Mouse (Mus musculus) T-cell, adult 2 months (primary cell): ENCODE measurements around the gene Cldn13.

Experiments used
- DNase-seq: peaks from one replicate; pipeline ENCODE4 v3.0.0; 2022; ENCODE audit warnings: low spot score

Cldn13 gene

DNA sequence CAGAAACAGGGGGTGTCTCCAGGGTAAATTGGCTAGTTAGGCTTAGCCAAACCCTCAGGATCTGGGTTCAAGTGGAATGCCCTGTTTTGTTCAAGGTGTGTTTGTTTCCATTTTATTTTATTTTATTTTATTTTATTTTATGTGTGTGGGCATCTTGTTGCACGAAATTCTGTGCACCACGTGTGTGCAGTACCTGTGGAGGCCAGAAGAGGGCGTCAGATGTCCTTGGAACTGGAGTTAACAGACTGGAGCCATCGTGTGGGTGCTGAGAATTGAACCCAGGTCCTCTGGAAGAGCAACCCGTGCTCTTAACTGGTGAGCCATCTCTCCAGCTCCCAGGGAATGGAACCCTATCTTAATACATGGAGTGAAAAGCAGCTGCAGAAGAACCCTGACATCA, 22.6 kb downstream of the Cldn13 start:
- DNase-seq, result no peak

DNA sequence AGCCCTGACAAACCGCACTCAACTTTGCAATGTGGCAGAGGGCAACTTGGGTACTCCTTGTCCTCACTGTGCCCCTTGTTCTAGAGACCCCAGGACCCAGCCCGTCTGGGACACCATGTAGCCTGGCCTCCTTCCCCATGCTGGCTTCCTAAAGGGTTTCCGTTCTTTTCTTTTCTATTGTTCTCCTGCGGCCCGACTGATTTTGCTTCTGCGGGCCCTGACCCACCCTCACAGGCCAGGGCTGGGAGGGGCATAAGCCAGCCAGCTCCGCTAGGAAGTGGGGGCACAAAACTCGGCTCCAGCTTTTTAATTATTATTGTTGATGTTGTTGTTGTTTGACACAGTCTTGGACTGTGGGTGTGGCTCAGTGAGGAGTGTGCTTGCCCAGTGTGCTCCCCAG, 23.8 kb downstream of the Cldn13 start:
- no peak for DNase-seq

DNA sequence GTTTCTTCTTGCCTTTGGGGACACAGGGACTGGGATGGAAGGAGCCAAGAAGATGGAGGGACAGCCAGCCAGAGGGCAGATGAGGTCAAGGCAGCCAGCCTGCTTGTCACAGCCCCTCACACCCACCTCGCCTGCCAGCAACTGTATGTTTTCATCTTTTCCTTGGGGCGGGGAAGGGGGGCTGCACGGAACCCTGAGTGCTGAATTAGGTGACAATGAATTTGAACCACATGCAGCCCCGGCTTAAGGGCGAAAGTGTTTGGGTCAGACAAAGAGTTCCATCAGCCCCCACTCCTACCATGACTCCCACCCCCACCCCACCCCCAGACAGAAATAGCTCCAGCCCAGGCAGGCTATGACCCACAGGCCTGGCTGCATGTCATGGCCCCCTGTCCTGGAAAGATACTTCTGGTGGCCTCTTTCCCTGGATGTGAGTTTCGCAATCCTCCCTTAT, 24.7 kb downstream of the Cldn13 start:
- DNase-seq, result no peak

DNA sequence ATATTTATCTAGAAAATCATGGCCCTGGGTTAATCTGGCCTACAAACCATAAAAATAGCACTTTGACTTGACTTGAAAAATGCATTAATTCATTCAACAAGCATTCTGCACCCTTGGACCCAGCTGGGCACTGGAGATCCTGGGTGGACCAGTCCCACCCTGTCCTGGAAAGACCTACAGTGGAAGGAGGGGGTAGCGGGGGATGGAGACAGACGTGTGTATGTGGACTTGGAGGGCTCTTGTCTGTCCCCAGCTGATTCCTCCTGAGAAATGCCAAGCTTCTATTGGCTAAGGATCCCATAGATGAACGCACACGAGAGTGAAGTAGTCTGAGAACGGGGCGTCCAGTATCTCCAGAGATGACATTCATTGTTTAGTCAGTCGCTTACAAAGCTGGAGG, 26.8 kb downstream of the Cldn13 start:
- DNase-seq, result no peak

DNA sequence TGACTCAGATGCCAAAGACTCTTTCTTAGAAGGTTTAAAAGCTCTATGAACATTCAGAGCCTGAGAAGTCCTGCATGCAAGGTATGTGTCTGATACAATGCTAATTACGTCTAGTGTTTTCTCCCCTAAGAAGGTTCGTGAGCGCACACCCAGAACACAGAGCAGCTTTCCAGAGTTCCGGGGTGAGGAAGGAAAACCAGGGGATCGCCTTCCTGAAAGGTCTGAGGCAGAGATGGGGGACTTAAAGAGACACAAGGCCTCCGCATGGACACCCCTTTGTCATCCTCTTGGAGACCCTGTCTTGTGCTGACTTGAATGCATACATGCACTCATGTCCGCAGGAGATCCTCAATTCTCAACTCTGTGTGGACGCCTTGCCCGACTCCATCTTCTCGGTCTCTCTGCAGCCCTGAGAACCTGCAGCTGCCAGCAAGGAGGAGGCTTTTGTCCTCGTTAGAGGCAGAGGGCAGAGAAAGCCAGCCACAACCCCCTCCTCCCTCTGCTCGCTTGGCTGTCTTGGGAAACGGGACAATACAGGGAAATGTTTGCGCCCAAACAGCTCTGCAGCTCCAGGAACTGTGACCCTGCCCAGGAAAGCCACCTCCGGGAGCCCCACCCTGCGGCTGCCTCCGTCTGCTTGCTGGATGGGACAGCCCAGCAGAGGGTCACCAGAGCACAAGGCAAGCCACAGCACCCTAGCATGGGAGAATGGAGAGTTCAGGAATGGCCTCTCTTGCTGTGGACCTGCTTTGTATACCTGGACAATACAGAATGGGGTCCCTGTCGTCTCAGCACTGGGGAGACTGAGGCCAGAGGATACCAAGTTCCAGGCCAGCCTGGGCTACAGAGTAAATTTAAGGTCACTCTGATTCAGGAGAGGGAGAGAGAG, 27.6 kb downstream of the Cldn13 start:
- no peak for DNase-seq

DNA sequence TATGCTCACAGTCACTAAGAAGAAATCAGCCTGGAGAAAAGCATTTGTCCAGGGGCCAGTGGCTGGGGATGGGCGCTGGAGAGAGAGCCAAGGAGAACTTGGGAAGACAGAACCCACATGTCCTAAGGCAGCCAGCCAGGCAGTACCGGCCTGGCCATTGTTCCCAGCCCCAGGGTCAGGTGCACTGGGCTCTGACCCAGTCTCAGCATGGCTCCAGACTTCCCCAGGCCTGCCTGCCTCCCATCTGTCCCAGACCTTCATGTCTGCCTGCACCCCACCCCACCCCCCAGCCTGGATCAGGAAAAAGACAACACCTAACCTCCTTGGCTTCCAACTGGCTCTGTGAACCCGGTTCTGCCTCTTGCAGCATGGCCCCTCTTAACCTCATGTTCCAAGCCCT, 32.2 kb downstream of the Cldn13 start:
- no peak for DNase-seq

DNA sequence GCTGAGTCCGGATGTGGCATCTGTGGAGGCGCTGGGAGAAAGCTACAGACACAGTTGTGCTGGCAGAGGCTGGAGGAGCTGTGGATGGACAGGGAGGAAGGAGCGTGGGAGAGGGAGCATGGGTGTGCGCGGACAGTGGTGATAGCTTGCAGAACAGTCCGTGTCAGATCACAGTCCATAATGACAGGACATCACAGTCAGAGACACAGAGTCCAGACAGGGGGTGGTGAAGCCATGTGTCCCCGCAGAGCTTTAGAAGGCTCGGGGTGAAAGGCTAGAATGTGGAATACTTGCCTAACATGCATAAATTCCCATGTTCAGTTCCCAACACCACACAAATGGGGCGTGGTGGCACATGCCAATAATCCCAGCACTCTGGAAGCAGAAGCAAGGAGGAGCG, 38.5 kb downstream of the Cldn13 start:
- DNase-seq, result no peak

DNA sequence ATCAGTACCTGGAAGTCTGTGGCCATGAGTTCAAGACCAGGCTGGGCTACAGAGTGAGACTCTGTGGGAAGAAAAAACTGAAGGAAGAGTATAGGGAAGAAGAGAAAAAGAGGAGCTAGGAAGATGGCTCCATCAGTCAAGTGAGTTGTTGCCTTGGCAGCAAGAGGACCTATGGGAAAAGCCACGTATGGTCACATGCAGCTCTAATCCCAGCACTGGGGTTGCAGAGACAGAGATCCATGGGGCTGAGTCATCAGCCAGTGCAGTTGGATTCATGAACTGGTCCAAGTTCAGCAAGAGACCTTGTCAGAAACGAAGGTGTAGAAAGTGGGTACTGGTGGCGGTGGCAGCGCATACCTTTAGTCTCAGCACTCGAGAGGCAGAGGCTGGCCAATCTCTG, 40.1 kb downstream of the Cldn13 start:
- DNase-seq, result no peak

DNA sequence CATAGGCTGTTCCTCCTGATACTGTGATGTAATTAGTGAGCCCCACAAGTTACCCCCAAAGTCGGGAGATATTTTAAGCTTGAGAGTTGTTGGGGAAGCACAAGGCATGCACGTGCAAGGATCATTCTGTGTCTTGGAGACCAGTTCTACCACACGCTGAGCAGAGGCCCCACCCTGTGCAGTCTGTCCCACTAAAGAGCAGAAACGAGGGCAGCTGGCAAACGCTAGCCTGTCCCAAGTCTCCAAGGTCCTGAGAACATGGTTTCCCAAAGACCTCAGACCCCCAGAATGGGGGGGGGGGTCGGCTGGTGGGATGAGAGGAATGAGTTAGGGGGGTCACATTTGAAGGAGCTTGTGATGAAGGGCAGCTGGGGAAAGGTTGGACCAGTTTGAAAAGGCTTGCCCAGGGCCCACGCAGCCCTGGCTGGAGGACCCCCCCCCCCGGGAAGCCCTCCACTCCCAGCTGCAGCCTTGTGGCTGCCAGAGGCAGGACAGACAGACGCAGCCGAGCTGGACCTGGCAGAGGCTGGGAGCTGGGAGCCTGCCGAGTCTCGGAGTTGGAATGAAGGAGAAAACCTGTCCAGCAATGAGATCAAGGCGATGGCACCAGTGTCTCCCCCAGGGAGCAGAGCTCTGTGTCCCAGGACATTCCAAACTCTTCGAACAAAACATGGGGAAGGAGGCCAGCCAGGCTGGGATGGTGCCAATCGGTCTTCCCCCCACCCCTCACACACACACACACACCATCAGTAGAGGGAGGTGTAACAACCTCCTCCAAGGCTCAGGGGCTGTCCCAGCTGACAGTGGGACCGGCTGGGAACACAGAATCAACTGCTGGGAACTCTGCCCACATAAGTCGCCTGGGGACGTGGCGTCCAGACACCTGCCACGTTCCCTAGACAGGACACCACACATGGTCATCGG, 41.1 kb downstream of the Cldn13 start:
- DNase-seq, result no peak

DNA sequence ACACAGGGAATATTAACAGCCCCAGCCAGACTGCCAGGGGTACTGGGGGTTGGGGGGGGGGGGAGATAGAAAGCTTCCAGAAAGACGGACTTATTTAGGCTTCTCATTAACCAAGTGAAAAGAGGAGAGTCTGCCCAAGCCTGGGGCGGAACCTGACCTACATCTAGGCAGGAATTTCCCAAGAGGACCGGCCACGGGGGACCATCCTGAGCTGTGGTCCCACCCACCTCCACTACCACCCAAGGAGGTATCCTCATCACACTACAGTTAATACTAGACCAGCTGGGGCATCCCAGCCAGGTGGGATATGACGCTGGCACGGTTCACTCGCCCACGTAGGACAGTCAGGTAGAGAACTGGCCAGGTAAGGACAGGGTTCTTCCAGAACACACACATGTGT, 42.3 kb downstream of the Cldn13 start:
- DNase-seq, result no peak

DNA sequence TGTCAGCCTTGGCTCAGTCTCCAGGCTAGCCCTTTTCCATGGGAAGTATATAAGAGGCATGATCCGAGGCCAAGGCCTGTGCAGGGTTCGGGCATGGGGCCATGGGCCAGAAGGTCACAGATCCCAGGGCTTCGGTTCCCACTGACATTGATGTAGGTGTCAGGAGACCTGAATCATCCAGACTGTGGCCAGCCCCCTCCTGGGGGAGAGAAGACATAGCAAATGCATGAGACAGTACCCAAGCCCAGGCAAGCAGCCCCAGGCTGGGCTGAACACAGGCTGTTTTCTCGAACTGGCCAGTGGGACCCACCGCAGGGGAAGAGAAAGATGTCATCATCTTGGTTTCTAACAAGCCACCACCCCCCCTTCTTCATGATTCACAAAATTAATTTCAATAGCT, 42.7 kb downstream of the Cldn13 start:
- DNase-seq, result no peak

DNA sequence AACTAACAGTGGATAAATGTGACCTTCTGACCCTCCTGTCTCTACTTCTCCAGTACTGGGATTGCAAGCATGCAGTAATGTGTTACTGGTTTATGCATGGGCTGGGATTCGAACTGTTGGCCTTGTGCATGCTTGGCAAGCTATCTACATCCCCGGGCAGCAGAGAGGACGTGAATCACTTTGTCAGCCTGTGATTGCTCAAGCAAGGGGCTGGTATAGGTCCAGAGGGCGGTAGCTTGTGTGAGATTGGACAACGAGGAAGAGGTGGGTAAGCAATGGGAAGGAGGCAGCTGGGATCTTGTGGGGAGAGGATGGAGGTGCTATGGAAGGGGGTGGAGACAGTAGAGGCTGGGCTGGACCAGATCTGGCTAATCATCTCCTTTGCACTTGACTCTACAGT, 46.8 kb downstream of the Cldn13 start:
- no peak for DNase-seq

DNA sequence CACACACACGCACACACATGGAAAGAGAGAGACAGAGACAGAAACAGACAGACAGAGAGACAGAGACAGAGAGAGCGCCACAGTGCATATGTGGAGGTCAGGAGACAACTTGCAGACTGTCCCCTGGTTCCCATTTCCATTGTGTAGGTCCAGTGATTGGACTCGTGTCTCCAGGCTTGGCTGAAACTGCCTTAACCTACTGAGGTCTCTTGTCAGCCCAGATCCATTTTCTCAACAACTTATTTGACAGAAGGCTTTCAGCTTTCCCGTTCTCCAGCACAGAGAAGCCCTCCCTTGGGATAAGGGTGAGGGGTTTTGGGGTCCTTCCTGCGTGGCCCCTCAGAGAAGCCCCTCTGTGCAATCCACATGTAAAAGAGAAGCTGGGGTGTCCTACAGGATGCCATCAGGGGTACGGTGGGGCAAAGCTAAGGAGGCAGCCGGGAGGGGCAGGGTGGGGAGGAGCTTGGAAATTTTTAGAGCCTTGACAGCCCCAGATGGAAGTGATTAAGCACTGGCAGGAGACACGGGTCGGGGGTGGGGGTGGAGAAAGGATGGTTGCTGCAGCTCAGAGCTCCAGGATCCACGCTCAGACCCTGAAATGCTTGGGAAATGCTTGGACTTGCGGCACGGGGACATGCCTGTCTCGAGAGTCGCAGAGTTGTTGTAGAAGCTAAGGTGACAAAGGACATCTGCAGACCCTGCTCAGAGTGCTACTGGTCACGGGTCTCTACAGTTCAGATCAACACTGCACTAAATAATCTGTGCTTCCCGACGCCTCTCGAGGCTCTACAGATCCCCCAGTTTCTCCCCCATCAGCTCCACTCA, 47.8 kb downstream of the Cldn13 start:
- DNase-seq, result no peak

DNA sequence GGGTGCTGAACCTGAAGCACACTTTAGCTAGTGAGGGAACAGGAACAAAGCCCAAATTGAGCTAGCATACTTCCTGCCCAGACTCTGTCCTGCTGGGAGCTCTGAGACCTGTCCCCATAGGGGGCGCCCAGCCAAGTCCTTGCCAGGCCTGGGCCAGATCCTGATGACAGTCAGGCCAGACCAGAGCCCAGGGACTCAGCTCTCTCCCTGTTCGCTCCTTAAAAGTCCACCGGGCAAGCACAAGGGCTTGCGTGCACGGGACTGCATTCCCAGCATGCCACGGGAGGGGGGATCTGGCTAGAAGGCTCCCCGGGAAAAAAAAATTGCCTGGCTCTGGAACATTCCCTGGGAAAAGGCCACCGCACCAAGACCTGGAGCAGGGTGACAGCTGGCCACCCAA, 50.2 kb downstream of the Cldn13 start:
- no peak for DNase-seq
